Mouse (Mus musculus) neural tube, embryonic 12.5 days (tissue): ENCODE measurements around the gene Nudt3. TPM values are rescaled to one million over a fixed set of nuclear protein-coding genes. Genes with fewer than 3 reads are reported as not detected.

ENCODE experiments used
- ATAC-seq: fragments of 200-750 bp; cut with Nextera tagmentation; 2 replicates; pipeline ENCODE4 v1.8.0; 2017; ENCODE audit warnings: low read depth, mild to moderate bottlenecking, moderate TSS enrichment, moderate library complexity; ENCODE audit not compliant: low FRiP score
- H3K27ac ChIP-seq: fragments of 300-500 bp; sonication (generic); 2 replicates; pipeline ENCODE4 v1.5.1; 2016
- H3K27me3 ChIP-seq: fragments of 300-500 bp; sonication (generic); replicated peaks from 2 replicates; pipeline ENCODE4 v1.6.1; 2016; ENCODE audit warnings: mild to moderate bottlenecking
- H3K36me3 ChIP-seq: fragments of 300-500 bp; sonication (generic); 2 replicates; pipeline ENCODE4 v1.6.1; 2016; ENCODE audit warnings: mild to moderate bottlenecking
- H3K4me1 ChIP-seq: fragments of 300-500 bp; sonication (generic); 2 replicates; pipeline ENCODE4 v1.6.1; 2016
- H3K4me2 ChIP-seq: fragments of 300-500 bp; sonication (generic); replicated peaks from 2 replicates; pipeline ENCODE4 v1.6.1; 2016; ENCODE audit warnings: mild to moderate bottlenecking
- H3K4me3 ChIP-seq: fragments of 300-500 bp; sonication (generic); 2 replicates; pipeline ENCODE4 v1.5.1; 2016
- H3K9ac ChIP-seq: fragments of 300-500 bp; sonication (generic); 2 replicates; pipeline ENCODE4 v1.6.1; 2016; ENCODE audit warnings: mild to moderate bottlenecking
- H3K9me3 ChIP-seq: fragments of 300-500 bp; sonication (generic); 2 replicates; pipeline ENCODE4 v1.6.1; 2016; ENCODE audit warnings: mild to moderate bottlenecking
- WGBS: fragments of 180-500 bp; shearing (Covaris S2); methylation state at CpG from one replicate; pipeline ENCODE4 v1.1.7; 2016; 5-methylcytosine and 5-hydroxymethylcytosine counted together
- polyA plus RNA-seq: library from polyadenylated mRNA; unstranded; fragments of >200 nt; fragmentation: Nextera tagmentation; extraction: Ambion mirVana; gene quantifications from 2 replicates; pipeline ENCODE4 v1.2.1, GENCODE M21; 2016

The Nudt3 gene
- polyA plus RNA-seq, 1 experiment from 2014 or later: 213 TPM

DNA sequence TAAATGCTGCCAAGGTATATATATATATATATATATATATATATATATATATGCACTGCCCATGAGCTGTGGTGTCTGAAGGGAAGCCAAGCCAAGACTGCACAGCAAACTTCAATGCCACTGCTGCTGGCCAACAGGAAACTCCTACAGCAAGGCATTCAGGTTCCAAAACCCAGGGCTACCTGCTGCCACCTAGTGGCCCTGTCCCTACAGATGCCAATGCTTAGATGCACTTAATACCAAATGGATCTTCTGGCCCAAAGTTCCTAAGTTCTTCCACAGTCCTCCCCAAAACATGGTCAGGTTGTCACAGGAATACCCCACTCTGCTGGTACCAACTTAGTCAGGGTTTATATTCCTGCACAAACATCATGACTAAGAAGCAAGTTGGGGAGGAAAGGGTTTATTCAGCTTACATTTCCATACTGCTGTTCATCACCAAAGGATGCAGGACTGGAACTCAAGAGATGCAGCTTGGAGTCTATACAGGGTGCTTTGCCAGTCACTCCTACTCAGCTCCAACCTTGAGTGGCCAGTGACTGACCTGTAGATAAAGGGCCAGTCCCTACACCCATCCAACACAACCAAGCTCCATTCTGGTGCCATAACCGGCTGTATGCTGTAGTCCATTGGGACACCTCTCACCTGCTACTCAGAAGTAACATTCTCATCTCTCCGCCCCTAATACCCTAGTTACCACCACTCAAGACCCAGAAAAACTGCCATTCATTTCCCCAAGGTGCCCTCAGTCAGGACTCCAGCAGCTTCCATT is 6.1 kb upstream of the Nudt3 start:
- Histone ChIP-seq H3K27ac (no peak overlapping the region), H3K9ac (no peak overlapping the region), H3K4me2 (no peak overlapping the region), H3K36me3 (peaks cover 42% of the 10 kb centered on the region), H3K4me1 (peaks cover 25% of the 10 kb centered on the region), H3K27me3 (no peaks in the 10 kb centered on the region), H3K9me3 (no peaks in the 10 kb centered on the region), H3K4me3 (no peak overlapping the region)
- ATAC-seq: no peak
- 63% methylated on average over 2 of the region's 2 CpGs for WGBS

DNA sequence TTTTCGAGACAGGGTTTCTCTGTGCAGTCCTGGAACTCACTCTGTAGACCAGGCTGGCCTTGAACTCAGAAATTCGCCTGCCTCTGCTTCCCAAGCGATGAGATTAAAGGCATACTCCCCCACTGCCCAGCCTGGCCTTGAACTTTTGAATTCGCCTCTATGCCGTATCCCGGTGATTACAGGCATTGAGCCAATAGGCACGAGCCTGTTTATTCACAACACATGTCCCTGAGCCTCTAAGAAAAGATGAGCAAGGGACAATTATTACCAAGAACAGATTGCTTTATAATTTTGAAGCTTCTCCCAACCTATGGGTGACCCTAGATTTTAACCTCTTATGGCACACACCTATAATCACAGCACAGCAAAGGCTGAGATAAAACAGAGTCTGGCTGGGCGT is 5.1 kb upstream of the Nudt3 start:
- no peaks in the 10 kb centered on the region for H3K9me3 ChIP-seq
- no peak for ATAC-seq
- H3K27me3 ChIP-seq: no peaks in the 10 kb centered on the region
- peaks cover 40% of the 10 kb centered on the region for H3K36me3 ChIP-seq
- no peak overlapping the region for H3K4me2 ChIP-seq
- H3K4me3 ChIP-seq: no peak overlapping the region
- no peak overlapping the region for H3K27ac ChIP-seq
- no peak overlapping the region for H3K9ac ChIP-seq
- 92% methylated on average over 8 of the region's 8 CpGs for WGBS
- peaks cover 22% of the 10 kb centered on the region for H3K4me1 ChIP-seq

DNA sequence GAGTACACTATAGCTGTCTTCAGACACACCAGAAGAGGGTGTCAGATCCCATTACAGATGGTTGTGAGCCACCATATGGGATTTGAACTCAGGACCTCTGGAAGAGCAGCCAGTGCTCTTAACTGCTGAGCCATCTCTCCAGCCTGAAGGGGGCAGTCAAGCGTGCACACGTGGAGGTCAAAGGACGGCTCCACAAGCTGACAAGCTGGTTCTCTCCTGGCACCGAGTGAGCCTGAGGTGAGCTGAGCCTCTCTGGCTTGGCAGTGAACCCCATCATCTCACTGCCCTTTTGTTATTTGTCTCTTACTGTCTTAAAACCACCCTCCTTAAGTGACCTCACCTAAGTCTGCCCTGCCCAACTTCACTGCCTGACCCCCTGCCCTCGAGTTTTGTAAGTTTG is 4.2 kb upstream of the Nudt3 start:
- H3K27me3 ChIP-seq: no peaks in the 10 kb centered on the region
- H3K36me3 ChIP-seq: peaks cover 31% of the 10 kb centered on the region
- no peak overlapping the region for H3K9ac ChIP-seq
- no peak for ATAC-seq
- H3K4me1 ChIP-seq: peaks cover 13% of the 10 kb centered on the region; the same call in 1 of the 2 replicates
- no peak overlapping the region for H3K4me3 ChIP-seq
- 43% methylated on average over 5 of the region's 5 CpGs for WGBS
- no peak overlapping the region for H3K27ac ChIP-seq
- no peaks in the 10 kb centered on the region for H3K9me3 ChIP-seq
- H3K4me2 ChIP-seq: no peak overlapping the region

DNA sequence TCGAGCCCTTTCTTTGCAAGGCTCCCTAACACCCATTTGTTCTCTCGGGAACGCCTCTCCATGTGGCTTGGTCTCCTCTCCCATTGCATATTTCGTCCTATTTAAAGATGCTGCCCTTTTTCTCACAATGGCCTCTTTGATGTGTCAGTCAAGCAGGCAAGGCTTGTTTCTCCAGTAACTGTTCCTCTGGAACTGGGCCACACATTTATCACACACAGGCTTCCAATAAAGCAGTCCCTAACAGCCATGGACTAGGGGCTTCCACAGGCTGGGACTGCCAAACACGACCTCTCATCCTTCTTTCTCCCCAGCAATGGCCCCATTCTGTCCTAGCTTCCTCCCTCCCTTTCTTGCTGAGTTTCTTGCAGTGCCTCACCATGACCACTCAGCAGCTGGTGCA is 3.4 kb upstream of the Nudt3 start:
- Histone ChIP-seq H3K4me1 (peaks cover 12% of the 10 kb centered on the region; the same call in 1 of the 2 replicates), H3K4me2 (0 out of 2 replicates have a peak overlapping the region, but pooled peaks have one; percentile 14), H3K4me3 (no peak overlapping the region), H3K27me3 (no peaks in the 10 kb centered on the region), H3K36me3 (peaks cover 23% of the 10 kb centered on the region), H3K27ac (no peak overlapping the region), H3K9me3 (no peaks in the 10 kb centered on the region), H3K9ac (no peak overlapping the region)
- no peak for ATAC-seq
- 17% methylated on average over 5 of the region's 5 CpGs for WGBS

DNA sequence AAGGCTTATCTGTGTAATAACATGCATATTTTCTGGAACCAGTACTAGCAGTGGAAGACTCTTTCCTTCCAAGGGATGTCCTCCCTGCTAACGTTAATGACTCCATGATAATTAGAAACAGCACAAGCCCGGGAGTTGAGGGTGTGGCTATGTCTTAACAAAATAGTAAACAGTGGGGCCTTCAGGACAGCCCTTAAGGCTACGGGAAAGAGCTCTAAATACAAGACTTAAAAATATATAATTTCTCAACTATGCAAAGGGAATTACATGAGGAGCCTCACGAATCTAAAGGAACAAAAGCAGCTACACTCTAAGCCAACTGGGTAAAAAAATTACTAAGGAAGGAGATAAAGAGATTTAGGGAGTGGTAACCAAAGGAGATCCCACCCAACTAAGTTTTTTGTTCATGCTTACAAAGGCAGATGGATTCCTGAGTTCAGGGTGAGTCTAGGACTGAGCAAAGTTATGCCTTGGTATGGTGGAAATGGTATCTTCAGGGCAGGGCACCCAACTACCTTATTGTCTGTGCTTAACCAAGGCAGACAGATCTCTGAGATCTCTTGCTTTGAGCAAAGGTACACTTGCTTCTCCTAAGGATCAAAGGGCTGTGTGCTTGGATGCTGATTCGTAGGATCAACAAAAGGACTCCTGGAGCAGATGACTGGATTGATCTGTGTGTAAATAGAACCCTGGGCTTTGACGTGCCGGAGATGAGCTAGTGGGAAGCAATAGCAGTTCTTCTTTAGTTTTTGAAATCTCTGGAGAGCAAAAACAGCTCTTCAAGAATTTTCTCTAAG is 2.4 kb upstream of the Nudt3 start:
- ATAC-seq: no peak
- H3K4me2 ChIP-seq: no peak overlapping the region
- H3K36me3 ChIP-seq: peaks cover 13% of the 10 kb centered on the region
- H3K27me3 ChIP-seq: no peaks in the 10 kb centered on the region
- H3K9ac ChIP-seq: 0 out of 2 replicates have a peak overlapping the region, but pooled peaks have one; percentile 21
- WGBS: 49% methylated on average over 7 of the region's 7 CpGs
- no peak overlapping the region for H3K27ac ChIP-seq
- peaks cover 20% of the 10 kb centered on the region for H3K4me1 ChIP-seq
- H3K9me3 ChIP-seq: no peaks in the 10 kb centered on the region
- no peak overlapping the region for H3K4me3 ChIP-seq

DNA sequence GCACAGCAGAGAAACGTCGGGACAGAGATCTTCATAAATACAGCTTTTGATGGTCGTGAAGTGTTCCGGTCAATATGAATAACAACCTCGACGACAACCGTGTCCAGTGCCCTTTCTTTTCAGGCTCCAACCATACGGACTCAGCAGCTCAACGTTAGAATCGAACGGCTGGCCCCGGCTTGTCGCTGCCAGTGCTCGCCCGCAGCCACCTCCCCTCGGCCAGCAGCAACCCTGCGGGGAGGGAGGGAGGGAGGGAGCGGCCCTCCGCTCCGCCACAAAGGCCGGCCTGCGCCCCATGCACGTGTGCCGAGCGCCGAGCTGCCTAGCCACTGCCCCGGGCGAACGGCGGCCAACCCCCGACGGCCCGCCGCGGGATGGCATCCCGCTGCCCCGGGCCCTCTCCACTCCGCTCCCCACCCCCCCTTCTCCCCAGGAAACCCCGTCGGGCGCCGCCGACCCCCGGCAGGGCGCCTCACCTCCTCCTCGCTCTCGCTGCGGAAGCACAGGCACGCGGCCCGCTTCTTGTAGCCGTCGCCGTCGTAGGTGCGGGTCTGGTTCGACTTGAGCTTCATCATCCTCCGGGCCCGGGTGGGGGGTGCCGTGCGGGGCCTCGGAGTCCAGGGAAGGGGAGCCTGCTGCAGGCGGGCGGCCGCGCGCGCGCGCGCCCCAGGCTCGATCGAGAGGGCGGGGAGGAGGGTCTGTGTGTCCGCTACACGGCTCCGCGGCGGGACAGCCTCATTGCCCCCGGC is 510 bp downstream of the Nudt3 start:
- Histone ChIP-seq H3K4me3 (peak overlapping the region; percentile 97), H3K36me3 (peaks cover 10% of the 10 kb centered on the region), H3K9ac (peak overlapping the region; percentile 99), H3K4me2 (peak overlapping the region; percentile 73), H3K27ac (peak overlapping the region; percentile 98), H3K27me3 (no peaks in the 10 kb centered on the region), H3K4me1 (peaks cover 33% of the 10 kb centered on the region), H3K9me3 (peaks cover 4% of the 10 kb centered on the region; the same call in 1 of the 2 replicates)
- peak; percentile 46 for ATAC-seq
- under 1% methylated on average over 75 of the region's 80 CpGs for WGBS

DNA sequence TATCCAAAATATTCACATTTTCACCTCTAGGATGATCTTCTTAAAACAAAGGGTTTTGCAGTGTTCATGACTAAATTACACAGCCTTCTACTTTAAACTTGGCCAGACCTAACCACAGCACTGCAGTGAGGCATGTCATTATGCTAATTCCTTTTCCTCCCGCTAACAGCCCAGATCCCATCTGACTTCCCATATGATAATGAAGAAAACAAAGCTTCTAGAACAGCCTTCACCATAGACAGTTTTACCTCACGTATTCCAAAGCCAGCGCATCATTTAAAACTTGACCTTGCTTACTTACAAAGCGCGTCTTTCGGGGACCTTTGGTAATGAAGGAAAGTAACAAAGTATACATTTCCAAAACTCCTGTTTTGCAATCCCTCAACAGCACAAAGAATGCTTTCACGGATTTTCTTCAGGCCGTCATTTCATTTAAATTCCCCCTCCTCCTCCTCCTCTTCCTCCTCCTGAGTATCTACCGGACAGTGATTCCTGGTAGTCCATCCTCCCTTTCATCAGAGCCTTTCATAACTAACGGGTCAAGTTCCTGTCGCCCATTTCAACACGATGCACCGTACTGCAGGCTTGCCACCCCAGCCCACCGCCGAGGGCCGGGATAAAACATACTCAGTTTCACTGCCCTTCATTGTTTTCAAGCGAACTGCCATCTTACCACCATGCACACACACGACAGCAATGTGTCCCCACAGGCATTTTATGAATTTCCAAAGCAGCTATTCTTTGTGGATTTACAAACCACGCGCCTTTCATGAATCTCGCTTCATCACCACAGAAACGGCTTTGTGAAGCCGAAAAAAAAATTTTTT is 1.4 kb downstream of the Nudt3 start:
- peak overlapping the region; percentile 97 for H3K4me3 ChIP-seq
- H3K36me3 ChIP-seq: peaks cover 17% of the 10 kb centered on the region
- H3K27ac ChIP-seq: peak overlapping the region; percentile 98
- peak overlapping the region; percentile 99 for H3K9ac ChIP-seq
- no peaks in the 10 kb centered on the region for H3K27me3 ChIP-seq
- ATAC-seq: 0 out of 2 replicates have a peak, but pooled peaks have one; percentile 10
- WGBS: 3% methylated on average over 23 of the region's 23 CpGs
- H3K9me3 ChIP-seq: peaks cover 10% of the 10 kb centered on the region
- H3K4me2 ChIP-seq: peak overlapping the region; percentile 73
- peaks cover 32% of the 10 kb centered on the region for H3K4me1 ChIP-seq

DNA sequence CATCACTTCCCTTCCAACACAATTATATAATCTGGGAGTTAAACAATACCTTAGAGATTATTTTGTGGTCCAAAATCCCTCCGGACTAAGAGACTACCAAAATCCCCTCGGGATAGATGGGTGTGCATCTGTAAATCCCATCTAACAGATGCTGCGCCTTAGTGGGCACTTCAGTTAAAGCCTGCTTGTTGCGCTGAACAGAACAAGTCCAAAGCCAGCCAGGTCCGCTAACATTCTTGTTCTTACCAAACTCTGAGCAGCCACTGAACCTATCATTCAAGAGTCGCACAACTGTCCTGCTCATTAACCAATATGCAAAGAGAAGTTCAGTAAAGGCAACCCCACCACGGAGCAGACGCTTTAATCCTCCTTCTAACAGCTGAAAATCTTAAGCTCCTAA is 2.1 kb downstream of the Nudt3 start:
- H3K27ac ChIP-seq: no peak overlapping the region
- peaks cover 28% of the 10 kb centered on the region for H3K4me1 ChIP-seq
- peak overlapping the region; percentile 73 for H3K4me2 ChIP-seq
- peaks cover 23% of the 10 kb centered on the region for H3K36me3 ChIP-seq
- ATAC-seq: no peak
- peak overlapping the region; percentile 97 for H3K4me3 ChIP-seq
- 54% methylated on average over 8 of the region's 8 CpGs for WGBS
- H3K9me3 ChIP-seq: peaks cover 10% of the 10 kb centered on the region
- H3K27me3 ChIP-seq: no peaks in the 10 kb centered on the region
- peak overlapping the region; percentile 51 for H3K9ac ChIP-seq

DNA sequence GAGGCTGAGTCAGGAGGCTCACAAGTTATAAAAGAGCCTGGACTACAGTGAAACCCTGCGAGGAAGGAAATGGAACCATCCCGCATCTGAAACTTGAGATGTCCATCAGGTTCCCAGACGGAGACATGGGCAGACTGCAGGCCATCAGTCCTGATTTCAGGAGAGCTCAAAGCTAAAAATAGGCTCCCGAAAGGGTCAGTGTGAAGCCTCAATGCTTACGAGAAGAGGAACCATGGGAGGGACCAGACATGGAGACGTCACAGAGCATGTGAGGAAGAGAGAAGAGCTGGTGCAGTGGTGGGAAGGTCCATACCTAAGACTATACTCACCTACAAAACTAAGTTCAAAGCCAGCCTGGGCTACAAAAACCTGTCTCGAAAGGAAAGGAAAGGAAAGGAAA is 7.9 kb downstream of the Nudt3 start:
- no peak overlapping the region for H3K4me2 ChIP-seq
- H3K4me1 ChIP-seq: peaks cover 32% of the 10 kb centered on the region
- peaks cover 10% of the 10 kb centered on the region for H3K9me3 ChIP-seq
- no peak overlapping the region for H3K4me3 ChIP-seq
- H3K27me3 ChIP-seq: no peaks in the 10 kb centered on the region
- H3K9ac ChIP-seq: no peak overlapping the region
- no peak overlapping the region for H3K27ac ChIP-seq
- 78% methylated on average over 7 of the region's 7 CpGs for WGBS
- H3K36me3 ChIP-seq: peaks cover 26% of the 10 kb centered on the region
- ATAC-seq: no peak

DNA sequence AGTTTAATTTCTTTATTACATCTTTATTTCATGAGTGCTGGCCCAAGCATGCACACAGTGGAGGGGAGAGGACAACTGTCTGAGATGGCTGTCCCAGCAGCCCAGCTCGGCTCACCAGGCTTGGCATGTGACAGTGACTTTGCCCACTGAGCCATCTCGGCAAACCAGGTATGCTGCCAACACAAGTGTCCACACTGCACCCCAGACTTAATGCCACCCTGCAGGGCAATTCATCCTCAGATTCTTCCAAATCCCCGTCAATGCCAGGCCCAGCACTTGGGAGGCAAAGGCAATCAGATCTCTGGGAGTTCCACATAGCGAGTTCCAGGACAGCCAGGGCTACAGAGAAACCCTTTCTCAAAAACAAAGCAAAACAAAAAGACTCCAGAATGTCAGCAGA is 10.3 kb downstream of the Nudt3 start:
- peaks cover 23% of the 10 kb centered on the region for H3K36me3 ChIP-seq
- H3K27me3 ChIP-seq: no peaks in the 10 kb centered on the region
- 88% methylated on average over 4 of the region's 4 CpGs for WGBS
- no peak overlapping the region for H3K4me3 ChIP-seq
- H3K27ac ChIP-seq: no peak overlapping the region
- peaks cover 9% of the 10 kb centered on the region for H3K9me3 ChIP-seq
- no peak overlapping the region for H3K9ac ChIP-seq
- H3K4me1 ChIP-seq: peaks cover 21% of the 10 kb centered on the region
- ATAC-seq: no peak
- no peak overlapping the region for H3K4me2 ChIP-seq

DNA sequence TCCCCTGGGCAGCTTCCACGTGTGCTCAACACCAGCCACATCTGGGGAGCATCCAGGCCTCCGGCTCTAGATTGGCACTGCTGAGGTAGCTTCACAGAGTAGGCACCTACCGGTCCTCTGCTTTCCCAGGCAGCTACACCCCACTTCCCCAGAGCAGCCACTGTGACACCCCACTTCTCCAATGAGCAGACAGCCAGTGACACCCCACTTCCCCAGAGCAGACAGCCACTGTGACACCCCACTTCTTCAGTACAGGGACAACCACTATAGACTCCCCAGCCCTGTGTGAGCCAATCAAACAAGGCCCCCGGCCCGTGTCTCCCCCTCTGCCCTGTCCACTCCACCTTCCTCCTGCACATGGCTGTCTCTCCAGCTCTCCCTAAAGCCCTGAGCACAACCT is 11.3 kb downstream of the Nudt3 start:
- no peaks in the 10 kb centered on the region for H3K9me3 ChIP-seq
- ATAC-seq: no peak
- peaks cover 16% of the 10 kb centered on the region for H3K36me3 ChIP-seq
- peaks cover 21% of the 10 kb centered on the region for H3K4me1 ChIP-seq
- WGBS: 87% methylated on average over 5 of the region's 5 CpGs
- H3K4me3 ChIP-seq: no peak overlapping the region
- H3K27me3 ChIP-seq: no peaks in the 10 kb centered on the region
- no peak overlapping the region; the same call in 1 of the 2 replicates for H3K27ac ChIP-seq
- H3K4me2 ChIP-seq: no peak overlapping the region
- H3K9ac ChIP-seq: no peak overlapping the region
